Comparison of ENCODE assay signal across 10 mouse cellular contexts in genomic region chr7:132263186-132263585, GRCm38 (mm10). TPM values are rescaled to one million over a fixed set of nuclear protein-coding genes. Genes with fewer than 3 reads are reported as not detected.
DNase-seq lines count a peak whose midpoint lies in the region; ATAC-seq and TF ChIP-seq lines count a peak whose summit lies in the region.
"Had no signal": no experiment of that assay in that cellular context is flagged by ENCODE, and none has a peak within 500 bp of the region (broad histone marks: within the 10 kb centered on the region; RNA-seq: fewer than 3 reads in every experiment).

No protein-coding gene starts in this region.

- 0 out of 2 replicates have a peak overlapping the region, but pooled peaks have one; percentile 23 for H3K27ac ChIP-seq in limb, embryonic 12.5 days
- H3K27ac ChIP-seq in limb, embryonic 10.5 days, result no peak overlapping the region
- peak overlapping the region; percentile 13; the same call in 1 of the 2 replicates for H3K27ac ChIP-seq in embryonic facial prominence, embryonic 14.5 days (replicated peaks; ENCODE audit: low read depth, low read length)
- peak overlapping the region; percentile 68 for H3K27ac ChIP-seq in hindbrain, postnatal 0 days
- H3K27ac ChIP-seq in neural tube, embryonic 13.5 days (replicated peaks), result peak overlapping the region; percentile 83
- H3K27ac ChIP-seq: kidney, postnatal 0 days had no signal

- H3K4me2 ChIP-seq in limb, embryonic 12.5 days, result no peak overlapping the region
- H3K4me2 ChIP-seq in embryonic facial prominence, embryonic 14.5 days (ENCODE audit: low read depth, low read length), result no peak overlapping the region
- H3K4me2 ChIP-seq in hindbrain, postnatal 0 days (ENCODE audit: low read depth, low read length), result no peak overlapping the region
- H3K4me2 ChIP-seq in neural tube, embryonic 13.5 days, result no peak overlapping the region

- H3K4me1 ChIP-seq in limb, embryonic 12.5 days (replicated peaks), result 0 out of 2 replicates have a peak, but pooled peaks cover 5% of the 10 kb centered on the region
- H3K4me1 ChIP-seq in limb, embryonic 10.5 days, result peaks cover 13% of the 10 kb centered on the region
- H3K4me1 ChIP-seq in embryonic facial prominence, embryonic 14.5 days (ENCODE audit: control insufficient read depth, insufficient read depth, low read length), result no peaks in the 10 kb centered on the region
- H3K4me1 ChIP-seq in hindbrain, postnatal 0 days (ENCODE audit: insufficient read depth, low read length), result 0 out of 2 replicates have a peak, but pooled peaks cover 4% of the 10 kb centered on the region
- H3K4me1 ChIP-seq in neural tube, embryonic 13.5 days (replicated peaks), result peaks cover 59% of the 10 kb centered on the region

- WGBS in limb, embryonic 12.5 days, result 70% methylated on average over 6 of the region's 6 CpGs
- 79% methylated on average over 6 of the region's 6 CpGs for WGBS in limb, embryonic 10.5 days
- WGBS in embryonic facial prominence, embryonic 14.5 days, result 41% methylated on average over 6 of the region's 6 CpGs
- WGBS in hindbrain, postnatal 0 days, result 30% methylated on average over 6 of the region's 6 CpGs
- WGBS in neural tube, embryonic 13.5 days, result 17% methylated on average over 6 of the region's 6 CpGs

- DNase-seq in limb, embryonic 10.5 days (ENCODE audit: low spot score), result no peak
- no peak for DNase-seq in embryonic facial prominence, embryonic 14.5 days (ENCODE audit: low spot score)
- peak; percentile 68 for DNase-seq in hindbrain, postnatal 0 days (ENCODE audit: low spot score)
- no peak for DNase-seq in frontal cortex, postnatal 36 days (ENCODE audit: low spot score in 2 of 2)
- no peak for DNase-seq in left cerebral cortex, postnatal 36 days (ENCODE audit: low spot score in 2 of 2)
- no peak for DNase-seq in Muller cell, postnatal 12 days (ENCODE audit: inconsistent ontology term)
- DNase-seq: right cerebral cortex, postnatal 25 days had no signal

- H3K9me3 ChIP-seq in limb, embryonic 12.5 days, result no peaks in the 10 kb centered on the region
- no peaks in the 10 kb centered on the region for H3K9me3 ChIP-seq in limb, embryonic 10.5 days (replicated peaks)
- no peaks in the 10 kb centered on the region for H3K9me3 ChIP-seq in embryonic facial prominence, embryonic 14.5 days (ENCODE audit: control insufficient read depth, low read length)
- H3K9me3 ChIP-seq in hindbrain, postnatal 0 days (ENCODE audit: low read length), result no peaks in the 10 kb centered on the region
- no peaks in the 10 kb centered on the region for H3K9me3 ChIP-seq in neural tube, embryonic 13.5 days

- H3K27me3 ChIP-seq in limb, embryonic 12.5 days, result no peaks in the 10 kb centered on the region
- no peaks in the 10 kb centered on the region for H3K27me3 ChIP-seq in limb, embryonic 10.5 days (ENCODE audit: low read depth, poor library complexity, severe bottlenecking)
- H3K27me3 ChIP-seq in embryonic facial prominence, embryonic 14.5 days (replicated peaks; ENCODE audit: control insufficient read depth, insufficient read depth, low read length), result no peaks in the 10 kb centered on the region
- no peaks in the 10 kb centered on the region for H3K27me3 ChIP-seq in hindbrain, postnatal 0 days (ENCODE audit: insufficient read depth, low read length)
- no peaks in the 10 kb centered on the region for H3K27me3 ChIP-seq in neural tube, embryonic 13.5 days

- no peak overlapping the region for H3K9ac ChIP-seq in limb, embryonic 12.5 days (replicated peaks)
- H3K9ac ChIP-seq in embryonic facial prominence, embryonic 14.5 days (ENCODE audit: low read depth, low read length), result no peak overlapping the region
- no peak overlapping the region for H3K9ac ChIP-seq in hindbrain, postnatal 0 days (replicated peaks; ENCODE audit: low read length)
- no peak overlapping the region for H3K9ac ChIP-seq in neural tube, embryonic 13.5 days

- H3K4me3 ChIP-seq in limb, embryonic 12.5 days (replicated peaks), result no peak overlapping the region
- H3K4me3 ChIP-seq in limb, embryonic 10.5 days, result no peak overlapping the region
- H3K4me3 ChIP-seq in embryonic facial prominence, embryonic 14.5 days (ENCODE audit: low read depth, low read length), result no peak overlapping the region
- H3K4me3 ChIP-seq in hindbrain, postnatal 0 days (ENCODE audit: low read length), result no peak overlapping the region
- no peak overlapping the region for H3K4me3 ChIP-seq in neural tube, embryonic 13.5 days

- peaks cover 52% of the 10 kb centered on the region for H3K36me3 ChIP-seq in limb, embryonic 12.5 days
- peaks cover 12% of the 10 kb centered on the region for H3K36me3 ChIP-seq in limb, embryonic 10.5 days
- peaks cover 35% of the 10 kb centered on the region for H3K36me3 ChIP-seq in embryonic facial prominence, embryonic 14.5 days (ENCODE audit: control insufficient read depth, insufficient read depth, low read length)
- H3K36me3 ChIP-seq in hindbrain, postnatal 0 days (ENCODE audit: insufficient read depth, low read length), result no peaks in the 10 kb centered on the region
- peaks cover 25% of the 10 kb centered on the region for H3K36me3 ChIP-seq in neural tube, embryonic 13.5 days

- intact Hi-C loops in left cerebral cortex, postnatal 36 days (cut with DNase I), result no loop called here

- ATAC-seq in limb, embryonic 12.5 days (ENCODE audit: insufficient number of reproducible peaks, insufficient read depth, low FRiP score, low TSS enrichment, low read depth), result no peak
- no peak for ATAC-seq in embryonic facial prominence, embryonic 14.5 days (ENCODE audit: low read depth)
- peak; percentile 69; the same call in 1 of the 2 replicates for ATAC-seq in hindbrain, postnatal 0 days
- peak; percentile 63 for ATAC-seq in neural tube, embryonic 13.5 days (ENCODE audit: low read depth)

- no peak for TF ChIP-seq CTCF in hindbrain, postnatal 0 days (IDR thresholded peaks at IDR 0.05; ENCODE audit: low read depth)

RNA-seq across cellular contexts. Expression of gene Chst15, which starts 53.8 kb away (rescaled TPM):
- polyA plus RNA-seq in limb, embryonic 12.5 days (2016; fragmentation: Nextera tagmentation; extraction: Ambion mirVana), result 21.2 and 23.8 TPM in 2 replicates
- 9.2 and 9.6 TPM in 2 replicates for polyA plus RNA-seq in limb, embryonic 10.5 days (2016; fragmentation: Nextera tagmentation; extraction: Ambion mirVana)
- polyA plus RNA-seq in embryonic facial prominence, embryonic 14.5 days (2014; fragmentation: Nextera tagmentation; extraction: Ambion mirVana), result 14.2 and 16.2 TPM in 2 replicates
- 32.6 and 34.1 TPM in 2 replicates for total RNA-seq in hindbrain, postnatal 0 days (2014; rRNA removed)
- polyA plus RNA-seq in hindbrain, postnatal 0 days (2015; fragmentation: Nextera tagmentation; extraction: Ambion mirVana), result 16.2 and 16.7 TPM in 2 replicates
- polyA plus RNA-seq in neural tube, embryonic 13.5 days (2015; fragmentation: Nextera tagmentation; extraction: Ambion mirVana), result 21.9 and 22.5 TPM in 2 replicates
- 10 to 100 TPM; 38.1 to 49.1 TPM for total RNA-seq in left cerebral cortex, postnatal 36 days (2021)

Comparison
In these comparisons a context has a peak if more than half of its experiments do, and no peak if none do; other contexts are left out.
1. ATAC-seq: peak in hindbrain, postnatal 0 days (single experiment) and neural tube, embryonic 13.5 days (single experiment); none in limb, embryonic 12.5 days (single experiment) and embryonic facial prominence, embryonic 14.5 days (single experiment).